ENCODE assay signal across 16 mouse cellular contexts in genomic region chr11:56871640-56872039, GRCm38 (mm10).
DNase-seq lines count a peak whose midpoint lies in the region; ATAC-seq and TF ChIP-seq lines count a peak whose summit lies in the region.
"Had no signal": no experiment of that assay in that cellular context is flagged by ENCODE, and none has a peak within 500 bp of the region (broad histone marks: within the 10 kb centered on the region; RNA-seq: fewer than 3 reads in every experiment).

No protein-coding gene starts in this region.

- no peaks in the 10 kb centered on the region for H3K36me3 ChIP-seq in heart, embryonic 13.5 days
- no peaks in the 10 kb centered on the region for H3K36me3 ChIP-seq in heart, embryonic 12.5 days
- H3K36me3 ChIP-seq in midbrain, embryonic 13.5 days: no peaks in the 10 kb centered on the region
- no peaks in the 10 kb centered on the region for H3K36me3 ChIP-seq in midbrain, postnatal 0 days (ENCODE audit: insufficient read depth, low read length)
- H3K36me3 ChIP-seq in forebrain, embryonic 14.5 days (ENCODE audit: control insufficient read depth, insufficient read depth, low read length): no peaks in the 10 kb centered on the region
- H3K36me3 ChIP-seq: heart, embryonic 15.5 days; hindbrain, embryonic 12.5 days; limb, embryonic 15.5 days; liver, embryonic 15.5 days; midbrain, embryonic 12.5 days had no signal

- no peak overlapping the region for H3K4me3 ChIP-seq in heart, embryonic 13.5 days
- H3K4me3 ChIP-seq in heart, embryonic 12.5 days: no peak overlapping the region
- H3K4me3 ChIP-seq in midbrain, embryonic 13.5 days (replicated peaks): no peak overlapping the region
- no peak overlapping the region for H3K4me3 ChIP-seq in midbrain, postnatal 0 days (ENCODE audit: low read depth, low read length)
- H3K4me3 ChIP-seq in forebrain, embryonic 14.5 days (ENCODE audit: low read depth, low read length): no peak overlapping the region
- H3K4me3 ChIP-seq: heart, embryonic 15.5 days; hindbrain, embryonic 12.5 days; limb, embryonic 15.5 days; liver, embryonic 15.5 days; midbrain, embryonic 12.5 days had no signal

- no peak overlapping the region for H3K9ac ChIP-seq in heart, embryonic 13.5 days
- H3K9ac ChIP-seq in heart, embryonic 12.5 days: no peak overlapping the region
- no peak overlapping the region for H3K9ac ChIP-seq in midbrain, embryonic 13.5 days (replicated peaks)
- H3K9ac ChIP-seq in midbrain, postnatal 0 days (replicated peaks; ENCODE audit: low read length, poor library complexity, severe bottlenecking): no peak overlapping the region
- H3K9ac ChIP-seq in forebrain, embryonic 14.5 days (ENCODE audit: low read length): no peak overlapping the region
- H3K9ac ChIP-seq: heart, embryonic 15.5 days; hindbrain, embryonic 12.5 days; limb, embryonic 15.5 days; liver, embryonic 15.5 days; midbrain, embryonic 12.5 days had no signal

- no peak for DNase-seq in midbrain, postnatal 0 days (ENCODE audit: low spot score)
- peak; percentile 24 for DNase-seq in forebrain, embryonic 14.5 days (ENCODE audit: low spot score)
- DNase-seq in yolk sac, embryonic 10.5 days (ENCODE audit: low spot score): no peak
- DNase-seq: cerebellum, adult 9-10 months; layer of hippocampus, postnatal 36 days had no signal

- H3K4me2 ChIP-seq in heart, embryonic 13.5 days: peak overlapping the region; percentile 18; the same call in 1 of the 2 replicates
- no peak overlapping the region for H3K4me2 ChIP-seq in heart, embryonic 12.5 days
- H3K4me2 ChIP-seq in midbrain, embryonic 13.5 days (replicated peaks): no peak overlapping the region
- no peak overlapping the region for H3K4me2 ChIP-seq in midbrain, postnatal 0 days (ENCODE audit: low read depth, low read length, poor library complexity, severe bottlenecking)
- H3K4me2 ChIP-seq in forebrain, embryonic 14.5 days (ENCODE audit: low read length): no peak overlapping the region
- H3K4me2 ChIP-seq: heart, embryonic 15.5 days; hindbrain, embryonic 12.5 days; limb, embryonic 15.5 days; liver, embryonic 15.5 days; midbrain, embryonic 12.5 days had no signal

- 19% methylated on average over 3 of the region's 3 CpGs for WGBS in heart, embryonic 13.5 days
- WGBS in heart, embryonic 12.5 days: 22% methylated on average over 3 of the region's 3 CpGs
- 60% methylated on average over 3 of the region's 3 CpGs for WGBS in midbrain, embryonic 13.5 days
- 32% methylated on average over 3 of the region's 3 CpGs for WGBS in midbrain, postnatal 0 days
- WGBS in forebrain, embryonic 14.5 days: 69% methylated on average over 3 of the region's 3 CpGs

- no peak for TF ChIP-seq CTCF in midbrain, postnatal 0 days (IDR thresholded peaks at IDR 0.05)

- no peaks in the 10 kb centered on the region; the same call in 1 of the 2 replicates for H3K9me3 ChIP-seq in heart, embryonic 13.5 days
- no peaks in the 10 kb centered on the region for H3K9me3 ChIP-seq in heart, embryonic 12.5 days (replicated peaks)
- peaks cover 5% of the 10 kb centered on the region; the same call in 1 of the 2 replicates for H3K9me3 ChIP-seq in midbrain, embryonic 13.5 days
- H3K9me3 ChIP-seq in midbrain, postnatal 0 days (ENCODE audit: low read length): no peaks in the 10 kb centered on the region
- H3K9me3 ChIP-seq in forebrain, embryonic 14.5 days (replicated peaks; ENCODE audit: control insufficient read depth, low read length): no peaks in the 10 kb centered on the region
- H3K9me3 ChIP-seq: heart, embryonic 15.5 days; hindbrain, embryonic 12.5 days; limb, embryonic 15.5 days; liver, embryonic 15.5 days; midbrain, embryonic 12.5 days had no signal

- no peak for ATAC-seq in heart, embryonic 13.5 days (ENCODE audit: extremely low read depth, insufficient number of reproducible peaks, low FRiP score, low TSS enrichment)
- ATAC-seq in heart, embryonic 12.5 days (ENCODE audit: insufficient number of reproducible peaks, low FRiP score): no peak
- no peak for ATAC-seq in midbrain, embryonic 13.5 days
- ATAC-seq in midbrain, postnatal 0 days (ENCODE audit: low FRiP score): no peak
- no peak for ATAC-seq in forebrain, embryonic 14.5 days
- peak; percentile 69 to 76; a peak in 3 of 4 replicates for ATAC-seq in hematopoietic stem cell, adult 5-6 weeks (replicated peaks in 1 of 2; ENCODE audit: insufficient read depth in 1 of 2, low FRiP score in 2 of 2, low TSS enrichment in 1 of 2, low read depth in 1 of 2, poor library complexity in 2 of 2, severe bottlenecking in 2 of 2)
- ATAC-seq: intestine, embryonic 16.5 days; lung, postnatal 0 days had no signal

- H3K27me3 ChIP-seq in heart, embryonic 13.5 days (replicated peaks): no peaks in the 10 kb centered on the region
- H3K27me3 ChIP-seq in heart, embryonic 12.5 days (replicated peaks): no peaks in the 10 kb centered on the region
- no peaks in the 10 kb centered on the region for H3K27me3 ChIP-seq in midbrain, embryonic 13.5 days
- no peaks in the 10 kb centered on the region for H3K27me3 ChIP-seq in midbrain, postnatal 0 days (ENCODE audit: insufficient read depth, low read length)
- H3K27me3 ChIP-seq in forebrain, embryonic 14.5 days (replicated peaks; ENCODE audit: control insufficient read depth, insufficient read depth, low read length): no peaks in the 10 kb centered on the region
- H3K27me3 ChIP-seq: heart, embryonic 15.5 days; hindbrain, embryonic 12.5 days; limb, embryonic 15.5 days; liver, embryonic 15.5 days; midbrain, embryonic 12.5 days had no signal

- no peak overlapping the region for H3K27ac ChIP-seq in heart, embryonic 13.5 days (replicated peaks)
- no peak overlapping the region for H3K27ac ChIP-seq in heart, embryonic 12.5 days (ENCODE audit: poor library complexity, severe bottlenecking)
- 0 out of 2 replicates have a peak overlapping the region, but pooled peaks have one; percentile 25 for H3K27ac ChIP-seq in midbrain, embryonic 13.5 days
- H3K27ac ChIP-seq in midbrain, postnatal 0 days (ENCODE audit: low read depth, low read length): no peak overlapping the region
- peak overlapping the region; percentile 33; the same call in 1 of the 2 replicates for H3K27ac ChIP-seq in forebrain, embryonic 14.5 days (ENCODE audit: low read depth, low read length)
- H3K27ac ChIP-seq: heart, embryonic 15.5 days; hindbrain, embryonic 12.5 days; limb, embryonic 15.5 days; liver, embryonic 15.5 days; midbrain, embryonic 12.5 days had no signal

- H3K4me1 ChIP-seq in heart, embryonic 13.5 days: peaks cover 9% of the 10 kb centered on the region
- peaks cover 6% of the 10 kb centered on the region for H3K4me1 ChIP-seq in heart, embryonic 12.5 days (replicated peaks)
- peaks cover 5% of the 10 kb centered on the region; the same call in 1 of the 2 replicates for H3K4me1 ChIP-seq in midbrain, embryonic 13.5 days (replicated peaks)
- H3K4me1 ChIP-seq in midbrain, postnatal 0 days (ENCODE audit: insufficient read depth, low read length): no peaks in the 10 kb centered on the region
- H3K4me1 ChIP-seq in forebrain, embryonic 14.5 days (ENCODE audit: control insufficient read depth, insufficient read depth, low read length): no peaks in the 10 kb centered on the region
- H3K4me1 ChIP-seq: limb, embryonic 15.5 days; liver, embryonic 15.5 days; midbrain, embryonic 12.5 days had no signal

Comparison
In these comparisons a context has a peak if more than half of its experiments do, and no peak if none do; other contexts are left out.
1. H3K27ac ChIP-seq: peak in midbrain, embryonic 13.5 days (single experiment) and forebrain, embryonic 14.5 days (single experiment); none in heart, embryonic 13.5 days (single experiment), heart, embryonic 12.5 days (single experiment) and midbrain, postnatal 0 days (single experiment).
2. ATAC-seq: peak in hematopoietic stem cell, adult 5-6 weeks (2 of 2); none in heart, embryonic 13.5 days (single experiment), heart, embryonic 12.5 days (single experiment), midbrain, embryonic 13.5 days (single experiment), midbrain, postnatal 0 days (single experiment) and forebrain, embryonic 14.5 days (single experiment).